Mouse (Mus musculus) myocyte (in vitro differentiated cells): ENCODE measurements around the gene Adk. TPM values are rescaled to one million over a fixed set of nuclear protein-coding genes. Genes with fewer than 3 reads are reported as not detected.

ENCODE experiments used
- H3K27me3 ChIP-seq: one replicate; pipeline ENCODE4 v1.6.1; 2011; ENCODE audit not compliant: control insufficient read depth, insufficient read depth, insufficient read length
- H3K36me3 ChIP-seq: one replicate; pipeline ENCODE4 v1.6.1; 2011; ENCODE audit not compliant: control insufficient read depth, insufficient read depth
- H3K4me2 ChIP-seq: one replicate; pipeline ENCODE4 v1.6.1; 2011; ENCODE audit warnings: low read depth, control low read depth
- H3K4me3 ChIP-seq: one replicate; pipeline ENCODE4 v1.5.1; 2011; ENCODE audit warnings: mild to moderate bottlenecking, control low read depth, moderate library complexity
- H3K79me2 ChIP-seq: one replicate; pipeline ENCODE4 v1.6.1; 2011; ENCODE audit not compliant: control insufficient read depth, insufficient read depth
- H3ac ChIP-seq: one replicate; pipeline ENCODE4 v1.6.1; 2011; ENCODE audit not compliant: control insufficient read depth, insufficient read length
- CEBPB ChIP-seq: IDR thresholded peaks from 2 replicates; pipeline ENCODE4 v1.6.1; 2011; ENCODE audit warnings: mild to moderate bottlenecking, moderate library complexity; ENCODE audit not compliant: poor library complexity, insufficient read depth, severe bottlenecking
- E2F4 ChIP-seq: IDR thresholded peaks from one replicate; pipeline ENCODE4 v1.6.1; 2011; ENCODE audit warnings: mild to moderate bottlenecking, control low read depth, moderate library complexity; ENCODE audit not compliant: insufficient read depth
- MAX ChIP-seq: IDR thresholded peaks from one replicate; pipeline ENCODE4 v1.6.1; 2011; ENCODE audit warnings: low read depth, mild to moderate bottlenecking, control low read depth
- MYOD1 ChIP-seq, 3 experiments: IDR thresholded peaks; one replicate each; pipeline ENCODE4 v1.6.1; 2011; ENCODE audit warnings: control low read depth in 2 of 3, low read depth in 2 of 3, mild to moderate bottlenecking in 2 of 3, moderate library complexity in 1 of 3; ENCODE audit not compliant: insufficient read length in 2 of 3, control insufficient read depth in 1 of 3
- MYOG ChIP-seq, 3 experiments: IDR thresholded peaks; one replicate each; pipeline ENCODE4 v1.6.1; 2011; ENCODE audit warnings: control low read depth in 2 of 3, low read depth in 2 of 3, mild to moderate bottlenecking in 2 of 3; ENCODE audit not compliant: insufficient read length in 2 of 3, control insufficient read depth in 1 of 3, insufficient read depth in 1 of 3
- POLR2A ChIP-seq: IDR thresholded peaks from one replicate; pipeline ENCODE4 v1.6.1; 2011; ENCODE audit warnings: low read depth, mild to moderate bottlenecking, control low read depth, moderate library complexity; ENCODE audit not compliant: insufficient read length
- POLR2AphosphoS2 ChIP-seq: IDR thresholded peaks from one replicate; pipeline ENCODE4 v1.6.1; 2011; ENCODE audit warnings: low read depth, control low read depth; ENCODE audit not compliant: insufficient read length
- REST ChIP-seq: IDR thresholded peaks from one replicate; pipeline ENCODE4 v1.6.1; 2011; ENCODE audit warnings: mild to moderate bottlenecking, control low read depth, moderate library complexity; ENCODE audit not compliant: insufficient read depth, insufficient read length
- SRF ChIP-seq: IDR thresholded peaks from one replicate; pipeline ENCODE4 v1.6.1; 2011; ENCODE audit warnings: low read depth; ENCODE audit not compliant: control insufficient read depth, insufficient read length
- TCF12 ChIP-seq: IDR thresholded peaks from one replicate; pipeline ENCODE4 v1.6.1; 2011; ENCODE audit warnings: mild to moderate bottlenecking, control low read depth; ENCODE audit not compliant: poor library complexity, insufficient read depth, severe bottlenecking
- TCF3 ChIP-seq: IDR thresholded peaks from one replicate; pipeline ENCODE4 v1.6.1; 2011; ENCODE audit warnings: low read depth, control low read depth; ENCODE audit not compliant: insufficient read length
- USF1 ChIP-seq: IDR thresholded peaks from one replicate; pipeline ENCODE4 v1.6.1; 2011; ENCODE audit warnings: low read depth, mild to moderate bottlenecking, control low read depth, moderate library complexity
- polyA plus RNA-seq: library from polyadenylated mRNA; unstranded; fragments of >200 nt; fragmentation: generic; extraction: Trizol; gene quantifications from one replicate; pipeline ENCODE4 v1.2.1, GENCODE M21; 2012; ENCODE audit warnings: missing spikeins

Adk gene
- polyA plus RNA-seq, 1 experiment = 37.2 TPM

DNA sequence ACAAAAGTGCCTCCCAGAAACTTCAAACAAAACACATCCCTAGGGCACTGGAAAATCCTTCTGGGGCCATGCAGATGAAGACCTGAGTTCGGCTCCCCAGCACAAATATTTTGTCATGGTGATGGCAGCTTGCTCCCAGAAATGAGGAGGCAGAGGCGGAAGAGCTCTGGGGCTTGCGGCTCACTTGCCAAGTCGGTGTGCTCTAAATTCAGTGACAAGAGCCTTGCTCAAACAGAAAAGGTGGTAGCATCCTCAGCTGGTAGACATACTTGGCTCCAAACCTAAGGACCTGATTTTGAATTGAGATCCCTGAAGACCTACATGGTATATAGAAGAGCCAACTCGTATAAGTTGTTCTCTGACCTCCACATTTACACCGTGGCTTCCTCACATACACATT, 292.5 kb downstream of the Adk start:
- no peaks in the 10 kb centered on the region for H3K36me3 ChIP-seq
- H3K79me2 ChIP-seq = no peaks in the 10 kb centered on the region
- H3ac ChIP-seq = no peak overlapping the region
- no peak overlapping the region for H3K4me3 ChIP-seq
- no peak for TF ChIP-seq SRF
- no peak for TF ChIP-seq USF1
- TF ChIP-seq TCF3 = no peak
- no peak for TF ChIP-seq MYOG (IDR thresholded peaks at IDR 0.05; ENCODE audit: control insufficient read depth in 1 of 3, insufficient read depth in 1 of 3, insufficient read length in 2 of 3, low read depth in 2 of 3)
- TF ChIP-seq CEBPB = no peak
- no peak for TF ChIP-seq REST
- no peak for TF ChIP-seq TCF12
- TF ChIP-seq POLR2A = no peak
- no peak for TF ChIP-seq POLR2AphosphoS2
- no peak for TF ChIP-seq MAX
- no peak for TF ChIP-seq E2F4
- no peak for TF ChIP-seq MYOD1 (IDR thresholded peaks at IDR 0.05; ENCODE audit: control insufficient read depth in 1 of 3, insufficient read length in 2 of 3, low read depth in 2 of 3)
- H3K4me2 ChIP-seq = no peak overlapping the region
- H3K27me3 ChIP-seq = no peaks in the 10 kb centered on the region

DNA sequence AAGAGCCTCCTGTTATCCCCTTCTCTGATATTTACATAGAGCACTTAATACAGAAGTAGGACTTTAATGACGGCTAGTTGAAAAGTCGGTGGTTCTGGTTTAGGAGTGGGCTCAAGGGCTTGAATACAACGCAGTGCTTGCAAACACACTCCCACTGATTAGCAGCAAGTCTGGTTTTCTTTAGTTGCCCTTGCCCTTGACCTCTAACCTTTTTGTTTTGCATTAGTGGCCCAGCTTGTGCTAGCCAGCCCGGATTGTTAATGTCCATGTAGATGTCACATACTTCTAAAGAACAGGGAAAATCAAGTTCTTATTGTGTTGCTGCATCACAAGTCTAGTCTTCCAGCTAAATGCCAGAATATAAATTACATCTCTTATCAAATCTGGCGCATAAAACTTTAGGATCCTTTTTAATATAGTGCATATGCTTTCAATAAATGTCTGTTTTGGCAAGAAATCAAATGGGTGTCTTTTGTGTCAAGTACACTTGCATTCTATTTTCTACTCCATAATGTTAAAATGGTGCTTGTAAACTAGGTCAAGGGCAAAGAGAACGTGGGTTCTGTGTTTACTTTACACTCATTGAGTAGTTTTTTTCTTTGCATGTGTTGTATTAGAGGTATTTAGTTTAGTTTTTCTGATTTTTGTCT, 296.4 kb downstream of the Adk start:
- TF ChIP-seq MYOG (IDR thresholded peaks at IDR 0.05; ENCODE audit: control insufficient read depth in 1 of 3, insufficient read depth in 1 of 3, insufficient read length in 2 of 3, low read depth in 2 of 3) = no peak
- no peak overlapping the region for H3K4me3 ChIP-seq
- no peaks in the 10 kb centered on the region for H3K79me2 ChIP-seq
- no peak overlapping the region for H3K4me2 ChIP-seq
- H3K36me3 ChIP-seq = no peaks in the 10 kb centered on the region
- no peaks in the 10 kb centered on the region for H3K27me3 ChIP-seq
- no peak overlapping the region for H3ac ChIP-seq

GRCm38 (mm10) chr14:21351646-21352045, 299.3 kb downstream of the Adk start:
- H3ac ChIP-seq = no peak overlapping the region
- H3K4me2 ChIP-seq = peak overlapping the region; percentile 60
- H3K79me2 ChIP-seq = no peaks in the 10 kb centered on the region
- H3K4me3 ChIP-seq = no peak overlapping the region
- H3K36me3 ChIP-seq = no peaks in the 10 kb centered on the region
- TF ChIP-seq POLR2A = no peak
- no peak for TF ChIP-seq REST
- TF ChIP-seq CEBPB = no peak
- no peak for TF ChIP-seq MYOD1 (IDR thresholded peaks at IDR 0.05; ENCODE audit: control insufficient read depth in 1 of 3, insufficient read length in 2 of 3, low read depth in 2 of 3)
- H3K27me3 ChIP-seq = no peaks in the 10 kb centered on the region

DNA sequence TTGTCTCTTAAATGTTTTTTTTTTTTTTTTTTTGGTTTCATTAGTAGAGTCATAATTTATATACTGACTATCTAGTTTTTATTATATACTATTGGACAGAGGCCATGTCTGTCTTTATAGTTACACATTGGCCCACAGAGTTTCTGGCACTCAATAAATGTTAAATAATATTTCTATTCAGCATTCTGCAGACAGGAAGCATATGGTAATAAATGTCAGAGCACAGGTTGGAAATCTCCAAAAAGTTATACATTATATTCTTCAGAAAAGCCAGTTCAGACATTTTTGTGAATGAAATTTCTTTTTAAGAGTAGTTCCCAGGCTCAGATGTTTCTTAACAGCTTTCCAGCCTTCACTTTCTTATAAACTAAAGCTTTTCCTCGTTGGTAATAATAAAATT, 303.9 kb downstream of the Adk start:
- Histone ChIP-seq H3K4me2 (no peak overlapping the region), H3K36me3 (no peaks in the 10 kb centered on the region), H3K4me3 (no peak overlapping the region), H3K79me2 (no peaks in the 10 kb centered on the region), H3ac (no peak overlapping the region), H3K27me3 (no peaks in the 10 kb centered on the region)
- TF ChIP-seq POLR2AphosphoS2 (no peak), MYOD1 (IDR thresholded peaks at IDR 0.05; ENCODE audit: control insufficient read depth in 1 of 3, insufficient read length in 2 of 3, low read depth in 2 of 3) (no peak), POLR2A (no peak), TCF12 (no peak), REST (no peak), USF1 (no peak), MYOG (IDR thresholded peaks at IDR 0.05; ENCODE audit: control insufficient read depth in 1 of 3, insufficient read depth in 1 of 3, insufficient read length in 2 of 3, low read depth in 2 of 3) (no peak), TCF3 (no peak), CEBPB (no peak), MAX (no peak), SRF (no peak), E2F4 (no peak)

DNA sequence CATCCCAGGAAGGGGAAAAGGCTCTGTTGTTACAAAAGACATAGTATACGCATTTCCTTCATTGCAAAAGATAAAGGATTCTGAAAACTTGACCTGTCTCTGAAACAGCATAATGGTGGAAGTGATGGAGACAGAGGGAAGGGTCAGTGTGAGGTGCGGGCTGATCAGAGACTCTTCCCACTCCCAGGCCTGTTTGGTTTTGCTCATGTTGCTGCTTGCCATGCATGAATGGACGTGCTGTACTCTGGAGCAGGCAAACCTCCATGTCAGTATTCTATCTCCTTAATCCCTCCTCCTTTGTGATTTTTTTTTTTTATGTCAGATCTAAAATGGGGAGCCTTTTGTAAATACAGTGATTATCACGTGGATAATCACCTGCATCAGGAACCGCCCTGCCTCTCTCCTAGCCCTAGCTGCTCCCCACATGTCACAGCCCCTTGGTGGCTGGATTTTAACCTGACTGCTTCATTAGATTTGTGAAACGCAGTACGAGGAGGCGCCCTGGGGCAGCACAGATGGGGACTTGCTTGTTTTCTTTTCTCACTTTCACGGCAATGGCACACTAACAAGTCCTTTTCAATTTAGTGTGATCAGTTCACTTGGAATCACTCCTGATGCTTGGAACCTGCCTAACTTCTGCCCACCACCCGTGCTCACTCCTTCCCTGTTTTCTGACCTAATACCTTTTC, 307.0 kb downstream of the Adk start:
- TF ChIP-seq TCF3 (no peak), POLR2AphosphoS2 (no peak), MYOG (IDR thresholded peaks at IDR 0.05; ENCODE audit: control insufficient read depth in 1 of 3, insufficient read depth in 1 of 3, insufficient read length in 2 of 3, low read depth in 2 of 3) (no peak), MAX (no peak), TCF12 (no peak), CEBPB (no peak), REST (no peak), USF1 (no peak), MYOD1 (IDR thresholded peaks at IDR 0.05; ENCODE audit: control insufficient read depth in 1 of 3, insufficient read length in 2 of 3, low read depth in 2 of 3) (no peak), SRF (no peak), POLR2A (no peak), E2F4 (no peak)
- no peak overlapping the region for H3ac ChIP-seq
- H3K4me2 ChIP-seq = no peak overlapping the region
- H3K79me2 ChIP-seq = no peaks in the 10 kb centered on the region
- H3K27me3 ChIP-seq = no peaks in the 10 kb centered on the region
- H3K36me3 ChIP-seq = no peaks in the 10 kb centered on the region
- no peak overlapping the region for H3K4me3 ChIP-seq
